Mouse (Mus musculus) CH12.LX (cell line): ENCODE results near the gene Sap30. TPM values are rescaled to one million over a fixed set of nuclear protein-coding genes. Genes with fewer than 3 reads are reported as not detected.
"Not testable (repeated sequence)": the region's sequence is repeated elsewhere in the genome, so short reads cannot be mapped to it uniquely, and the experiment has no call there.

Experiments
- DNase-seq: peaks from one replicate; pipeline ENCODE4 v3.0.0-alpha.2; 2013; ENCODE audit errors: extremely low read depth
- H3K27ac ChIP-seq: 2 replicates; pipeline ENCODE4 v1.5.1; 2012; ENCODE audit warnings: low read depth, mild to moderate bottlenecking, control low read depth, moderate library complexity; ENCODE audit not compliant: insufficient read depth
- H3K27me3 ChIP-seq: replicated peaks from 2 replicates; pipeline ENCODE3; 2012; ENCODE audit warnings: inconsistent platforms
- H3K36me3 ChIP-seq, 2 experiments: replicated peaks in 1 of 2; 2 replicates each; pipeline versions ENCODE3 to v1.6.1; 2012; ENCODE audit warnings: inconsistent platforms in 1 of 2, low read length in 1 of 2, mild to moderate bottlenecking in 1 of 2, mixed read lengths in 1 of 2, moderate library complexity in 1 of 2; ENCODE audit not compliant: control insufficient read depth in 1 of 2, insufficient read depth in 1 of 2
- H3K4me1 ChIP-seq, 2 experiments: 2 replicates each; pipeline ENCODE4 v1.6.1; 2012; ENCODE audit warnings: inconsistent platforms in 1 of 2, moderate library complexity in 1 of 2; ENCODE audit not compliant: insufficient read depth in 2 of 2, control insufficient read depth in 1 of 2
- H3K4me2 ChIP-seq: 2 replicates; pipeline ENCODE4 v1.6.1; 2012; ENCODE audit warnings: low read depth, mild to moderate bottlenecking, control low read depth; ENCODE audit not compliant: poor library complexity, insufficient read depth, severe bottlenecking
- H3K4me3 ChIP-seq, 3 experiments: fragments of 150-350 bp in 1 of 3; sonication (generic) in 1 of 3; replicated peaks in 1 of 3; 2 replicates each; pipeline versions ENCODE3 to v1.5.1; 2011 to 2012; ENCODE audit warnings: low read depth in 2 of 3, low read length in 2 of 3, mild to moderate bottlenecking in 2 of 3, moderate library complexity in 2 of 3, control low read depth in 1 of 3, improper control_type of control experiment in 1 of 3, inconsistent platforms in 1 of 3, mixed read lengths in 1 of 3; ENCODE audit not compliant: poor library complexity in 1 of 3
- H3K79me2 ChIP-seq: replicated peaks from 2 replicates; pipeline ENCODE4 v1.6.1; 2012; ENCODE audit warnings: mild to moderate bottlenecking, moderate library complexity; ENCODE audit not compliant: control insufficient read depth, poor library complexity, insufficient read depth, severe bottlenecking; ENCODE audit errors: extremely low read depth
- H3K9ac ChIP-seq: 2 replicates; pipeline ENCODE4 v1.6.1; 2012; ENCODE audit warnings: low read depth, mild to moderate bottlenecking, control low read depth, moderate library complexity; ENCODE audit not compliant: insufficient read depth
- H3K9me3 ChIP-seq: replicated peaks from 2 replicates; pipeline ENCODE3; 2012; ENCODE audit warnings: low read length, inconsistent platforms, mixed read lengths
- BHLHE40 ChIP-seq: IDR thresholded peaks from 2 replicates; pipeline ENCODE4 v1.6.1; 2011; ENCODE audit warnings: mild to moderate bottlenecking, low read depth, low read length, improper control_type of control experiment
- CTCF ChIP-seq, 2 experiments: IDR thresholded peaks in 1 of 2; conservative IDR thresholded peaks in 1 of 2; 2 replicates each; pipeline ENCODE4 v1.5.1; 2011 to 2012; ENCODE audit warnings: low read depth in 2 of 2, low read length in 2 of 2, improper control_type of control experiment in 1 of 2, inconsistent platforms in 1 of 2, mild to moderate bottlenecking in 1 of 2, moderate library complexity in 1 of 2
- E2F4 ChIP-seq: IDR thresholded peaks from 2 replicates; pipeline ENCODE4 v1.6.1; 2011; ENCODE audit warnings: low read depth, low read length, improper control_type of control experiment; ENCODE audit not compliant: insufficient replicate concordance
- ELF1 ChIP-seq: IDR thresholded peaks from 2 replicates; pipeline ENCODE4 v1.6.1; 2014; ENCODE audit warnings: low read depth, mild to moderate bottlenecking, inconsistent platforms, low read length, improper control_type of control experiment
- ETS1 ChIP-seq: conservative IDR thresholded peaks from 2 replicates; pipeline ENCODE4 v1.6.1; 2012; ENCODE audit warnings: low read depth, mild to moderate bottlenecking, inconsistent platforms, low read length, improper control_type of control experiment, moderate library complexity
- GABPA ChIP-seq: IDR thresholded peaks from 2 replicates; pipeline ENCODE4 v1.6.1; 2012; ENCODE audit warnings: low read depth, low read length, improper control_type of control experiment, inconsistent platforms; ENCODE audit not compliant: insufficient replicate concordance
- HCFC1 ChIP-seq: IDR thresholded peaks from 2 replicates; pipeline ENCODE4 v1.6.1; 2012; ENCODE audit warnings: low read depth, mild to moderate bottlenecking, inconsistent platforms, low read length, improper control_type of control experiment
- KAT2A ChIP-seq: IDR thresholded peaks from 2 replicates; pipeline ENCODE4 v1.6.1; 2012; ENCODE audit warnings: low read length, improper control_type of control experiment, inconsistent platforms; ENCODE audit not compliant: insufficient replicate concordance
- MAX ChIP-seq: IDR thresholded peaks from 2 replicates; pipeline ENCODE4 v1.6.1; 2011; ENCODE audit warnings: low read length, improper control_type of control experiment
- POLR2AphosphoS2 ChIP-seq: IDR thresholded peaks from 2 replicates; pipeline ENCODE4 v1.6.1; 2011; ENCODE audit warnings: low read depth, low read length, improper control_type of control experiment
- RAD21 ChIP-seq: IDR thresholded peaks from 2 replicates; pipeline ENCODE4 v1.6.1; 2011; ENCODE audit warnings: low read depth, mild to moderate bottlenecking, low read length, improper control_type of control experiment, moderate library complexity
- RCOR1 ChIP-seq: conservative IDR thresholded peaks from 2 replicates; pipeline ENCODE4 v1.6.1; 2012; ENCODE audit warnings: low read depth, mild to moderate bottlenecking, inconsistent platforms, low read length, improper control_type of control experiment
- SIN3A ChIP-seq: IDR thresholded peaks from 2 replicates; pipeline ENCODE4 v1.6.1; 2012; ENCODE audit warnings: low read length, improper control_type of control experiment, inconsistent platforms
- SMC3 ChIP-seq: IDR thresholded peaks from 2 replicates; pipeline ENCODE4 v1.6.1; 2011; ENCODE audit warnings: low read depth, low read length, improper control_type of control experiment
- TBP ChIP-seq: conservative IDR thresholded peaks from 2 replicates; pipeline ENCODE4 v1.6.1; 2011; ENCODE audit warnings: low read depth, low read length, improper control_type of control experiment
- UBTF ChIP-seq: IDR thresholded peaks from 2 replicates; pipeline ENCODE4 v1.6.1; 2012; ENCODE audit warnings: low read depth, mild to moderate bottlenecking, inconsistent platforms, low read length, improper control_type of control experiment, moderate library complexity
- USF1 ChIP-seq: IDR thresholded peaks from 2 replicates; pipeline ENCODE4 v1.6.1; 2014; ENCODE audit warnings: low read depth, mild to moderate bottlenecking, inconsistent platforms, low read length, improper control_type of control experiment
- USF2 ChIP-seq: conservative IDR thresholded peaks from 2 replicates; pipeline ENCODE4 v1.6.1; 2011; ENCODE audit warnings: low read depth, low read length, improper control_type of control experiment
- ZC3H11A ChIP-seq: IDR thresholded peaks from 2 replicates; pipeline ENCODE4 v1.6.1; 2012; ENCODE audit warnings: low read depth, mild to moderate bottlenecking, inconsistent platforms, low read length, improper control_type of control experiment
- ZKSCAN1 ChIP-seq: IDR thresholded peaks from 2 replicates; pipeline ENCODE4 v1.6.1; 2012; ENCODE audit warnings: low read depth, inconsistent platforms, low read length, improper control_type of control experiment, borderline replicate concordance
- ZNF384 ChIP-seq: IDR thresholded peaks from 2 replicates; pipeline ENCODE4 v1.6.1; 2012; ENCODE audit warnings: low read depth, low read length, improper control_type of control experiment, inconsistent platforms
- dilution Hi-C: fragments of 300-500 bp; cut with MboI; formaldehyde crosslinking; loops from 2 replicates; pipeline ENCODE4 v1.14.3; 2020; ENCODE audit warnings: low sequenced_read_pairs; ENCODE audit not compliant: extremely low pct_unique_long_range_greater_than_20kb, extremely low pct_ligation_motif_present
- in situ Hi-C: fragments of 300-500 bp; cut with MboI; formaldehyde crosslinking; loops from 3 replicates; pipeline ENCODE4 v1.14.3; 2019; ENCODE audit warnings: low sequenced_read_pairs, low pct_ligation_motif_present, low pct_unique_long_range_greater_than_20kb, mixed read lengths
- polyA plus RNA-seq: library from polyadenylated mRNA; unstranded; fragments of >175 nt; gene quantifications from 2 replicates; pipeline ENCODE4 v1.2.1, GENCODE M21; 2012; ENCODE audit warnings: low read depth; ENCODE audit not compliant: insufficient read length
- total RNA-seq, 2 experiments: library from RNA; depleted of rRNA; stranded (reverse); fragments of 300-350 nt in 1 of 2; fragments of >200 nt in 1 of 2; gene quantifications; 2 replicates each; pipeline ENCODE4 v1.2.3; 2012 to 2014

Sap30 gene
- total and polyA plus RNA-seq, 3 experiments, result 33.9 to 82.6 (median 37.1) TPM

DNA sequence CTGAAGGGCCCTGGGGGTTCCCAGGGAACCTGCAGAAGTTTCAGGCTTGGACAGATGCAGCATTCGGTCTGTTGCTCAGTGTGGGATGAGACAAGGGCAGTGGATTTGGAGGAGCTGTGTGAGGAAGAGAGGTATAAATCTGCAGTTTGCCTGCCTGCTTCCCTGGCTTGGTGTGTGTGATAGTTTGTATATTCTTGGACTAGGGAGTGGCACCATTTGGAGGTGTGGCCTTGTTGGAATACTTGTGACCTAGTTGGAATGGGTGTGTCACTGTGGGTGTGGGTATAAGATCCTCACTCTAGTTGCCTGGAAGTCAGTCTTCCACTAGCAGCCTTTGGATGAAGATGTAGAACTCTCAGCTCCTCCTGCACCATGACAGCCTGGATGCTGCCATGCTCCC, 17.8 kb upstream of the Sap30 start:
- H3K27ac ChIP-seq, H3K4me1 ChIP-seq, H3K79me2 ChIP-seq, H3K36me3 ChIP-seq, DNase-seq, dilution Hi-C loops, in situ Hi-C loops, H3K4me3 ChIP-seq, H3K4me2 ChIP-seq, H3K9me3 ChIP-seq, H3K27me3 ChIP-seq, H3K9ac ChIP-seq: not testable (repeated sequence)

DNA sequence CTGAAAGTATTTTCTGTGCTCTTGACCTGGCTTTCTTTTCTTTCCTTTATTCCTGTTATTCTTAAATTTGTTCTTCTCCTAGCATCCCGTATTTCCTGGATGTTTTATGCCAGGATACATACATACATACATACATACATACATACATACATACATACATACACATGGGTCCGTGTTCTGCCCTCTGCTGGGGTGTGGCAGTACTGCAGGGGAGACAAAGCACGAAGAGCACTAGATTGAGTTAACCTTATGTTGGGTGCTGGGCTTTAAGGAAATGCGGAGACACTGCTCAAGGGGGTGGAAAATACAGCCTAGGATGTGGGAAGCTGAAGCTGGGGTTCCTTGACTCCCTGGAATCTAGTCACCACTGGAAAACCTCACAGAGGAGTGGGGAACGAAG, 16.0 kb upstream of the Sap30 start:
- Histone ChIP-seq H3K4me1 (no peaks in the 10 kb centered on the region), H3K36me3 (peaks cover 0 to 5% of the 10 kb centered on the region in 2 experiments), H3K79me2 (no peaks in the 10 kb centered on the region), H3K4me3 (no peak overlapping the region), H3K4me2 (no peak overlapping the region)
- dilution Hi-C loops, result no loop called here
- TF ChIP-seq CTCF (conservative IDR thresholded peaks at IDR 0.05 in 1 of 2, IDR thresholded peaks at IDR 0.05 in 1 of 2; ENCODE audit: low read depth in 2 of 2, low read length in 2 of 2) (peak; percentile 74 to 88), ZC3H11A (no peak), HCFC1 (no peak), RAD21 (peak; percentile 33), SIN3A (no peak), SMC3 (peak; percentile 79), USF2 (no peak)
- TF ChIP-seq, all 38 proteins: peak for 3
- in situ Hi-C loops, result no loop called here
- no peak overlapping the region for H3K9ac ChIP-seq
- H3K9me3 ChIP-seq, result no peaks in the 10 kb centered on the region
- no peak overlapping the region for H3K27ac ChIP-seq
- H3K27me3 ChIP-seq, result no peaks in the 10 kb centered on the region
- DNase-seq, result no peak

DNA sequence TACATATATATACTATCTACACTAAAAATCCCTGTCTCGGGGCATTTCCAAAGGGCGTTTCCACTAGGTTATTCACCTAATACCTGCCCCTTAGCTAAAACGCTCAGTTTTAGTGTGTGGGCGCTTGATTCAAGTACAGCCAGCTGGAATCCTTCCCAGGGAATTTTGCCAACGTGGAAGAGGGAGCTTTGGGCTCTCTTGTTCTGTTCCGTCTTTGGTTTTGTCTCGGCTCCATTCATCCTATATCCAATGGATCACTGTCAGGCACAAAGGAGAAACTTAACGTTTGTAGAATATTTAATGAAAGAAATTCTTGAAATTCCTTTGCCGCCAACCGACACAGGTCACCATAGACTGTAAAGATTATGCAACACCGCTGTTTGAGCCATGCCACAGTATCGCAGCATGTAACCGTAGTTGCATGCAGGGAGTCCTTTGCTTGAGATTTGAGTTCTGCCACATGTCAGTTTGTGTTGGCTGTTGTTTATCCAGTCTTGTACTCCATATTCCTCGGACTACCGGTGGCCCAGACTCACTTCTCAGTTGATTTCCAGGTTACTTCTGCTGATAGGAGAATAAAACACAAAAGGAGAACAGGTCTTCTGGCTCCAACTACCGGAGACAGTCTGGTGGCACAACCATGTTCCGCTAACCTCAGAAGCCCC, 11.3 kb upstream of the Sap30 start:
- Histone ChIP-seq H3K9me3 (no peaks in the 10 kb centered on the region), H3K27me3 (no peaks in the 10 kb centered on the region), H3K79me2 (no peaks in the 10 kb centered on the region), H3K27ac (no peak overlapping the region), H3K4me1 (peaks cover 0 to 4% of the 10 kb centered on the region in 2 experiments; a peak in 1 of 4 replicates), H3K4me3 (no peak overlapping the region), H3K9ac (no peak overlapping the region), H3K4me2 (no peak overlapping the region), H3K36me3 (peaks cover 0 to 9% of the 10 kb centered on the region in 2 experiments)
- no peak for DNase-seq
- in situ Hi-C loops (no loop called here), dilution Hi-C loops (no loop called here)
- TF ChIP-seq GABPA (no peak), ETS1 (no peak), RCOR1 (no peak), ZKSCAN1 (no peak), BHLHE40 (no peak), USF2 (no peak), E2F4 (no peak), ELF1 (no peak), ZNF384 (no peak), KAT2A (no peak), MAX (no peak), SMC3 (no peak), POLR2AphosphoS2 (no peak), UBTF (no peak), USF1 (no peak), HCFC1 (no peak), TBP (no peak)
